ENCODE assay signal across 9 mouse cellular contexts in genomic region chr11:45884029-45884428, GRCm38 (mm10). TPM values are rescaled to one million over a fixed set of nuclear protein-coding genes. Genes with fewer than 3 reads are reported as not detected.
DNase-seq lines count a peak whose midpoint lies in the region; ATAC-seq and TF ChIP-seq lines count a peak whose summit lies in the region.
"Had no signal": no experiment of that assay in that cellular context is flagged by ENCODE, and none has a peak within 500 bp of the region (broad histone marks: within the 10 kb centered on the region; RNA-seq: fewer than 3 reads in every experiment).

No protein-coding gene starts in this region.

- no peak for TF ChIP-seq EP300 in MEL (IDR thresholded peaks at IDR 0.05; ENCODE audit: low read depth in 1 of 2, low read length in 2 of 2)

- peaks cover 48% of the 10 kb centered on the region for H3K36me3 ChIP-seq in heart, embryonic 14.5 days (ENCODE audit: control insufficient read depth, insufficient read depth, low read length)
- peaks cover 41% of the 10 kb centered on the region for H3K36me3 ChIP-seq in heart, embryonic 12.5 days
- peaks cover 31 to 44% of the 10 kb centered on the region in 2 experiments for H3K36me3 ChIP-seq in MEL (ENCODE audit: control insufficient read depth in 1 of 2, insufficient read depth in 2 of 2, low read length in 2 of 2)
- peaks cover 5% of the 10 kb centered on the region for H3K36me3 ChIP-seq in splenic B cell, adult 2 months (ENCODE audit: control insufficient read depth, insufficient read depth, low read length, poor library complexity, severe bottlenecking)

- TF ChIP-seq RAD21 in MEL (IDR thresholded peaks at IDR 0.05; ENCODE audit: low read depth, low read length), result peak; percentile 83

- H3K9me3 ChIP-seq in heart, embryonic 14.5 days (ENCODE audit: control insufficient read depth, low read length), result no peaks in the 10 kb centered on the region
- no peaks in the 10 kb centered on the region for H3K9me3 ChIP-seq in heart, embryonic 12.5 days (replicated peaks)
- no peaks in the 10 kb centered on the region for H3K9me3 ChIP-seq in MEL (replicated peaks; ENCODE audit: insufficient read depth, low read length)
- H3K9me3 ChIP-seq: embryonic facial prominence, embryonic 13.5 days had no signal

- H3K4me2 ChIP-seq in heart, embryonic 14.5 days (ENCODE audit: low read length), result peak overlapping the region; percentile 34
- H3K4me2 ChIP-seq in heart, embryonic 12.5 days, result no peak overlapping the region
- H3K4me2 ChIP-seq: embryonic facial prominence, embryonic 13.5 days had no signal

- no peak for ATAC-seq in heart, embryonic 14.5 days (ENCODE audit: insufficient number of reproducible peaks, insufficient read depth, low FRiP score, low read depth)
- no peak for ATAC-seq in heart, embryonic 12.5 days (ENCODE audit: insufficient number of reproducible peaks, low FRiP score)
- peak; percentile 80 for ATAC-seq in granulocyte monocyte progenitor cell, adult 5-6 weeks (replicated peaks; ENCODE audit: poor library complexity, severe bottlenecking)

- no peak overlapping the region for H3K27ac ChIP-seq in heart, embryonic 14.5 days (replicated peaks in 1 of 2; ENCODE audit: control insufficient read depth in 1 of 2, insufficient read depth in 1 of 2, low read depth in 2 of 2, low read length in 2 of 2)
- no peak overlapping the region for H3K27ac ChIP-seq in heart, embryonic 12.5 days (ENCODE audit: poor library complexity, severe bottlenecking)
- no peak overlapping the region for H3K27ac ChIP-seq in MEL (ENCODE audit: control insufficient read depth, low read depth, low read length)

- peak in 2 of 3 experiments; percentile 73 to 81; a peak in 4 of 6 replicates for TF ChIP-seq CTCF in MEL (IDR thresholded peaks at IDR 0.05 in 2 of 3, conservative IDR thresholded peaks at IDR 0.05 in 1 of 3; ENCODE audit: control insufficient read depth in 1 of 3, insufficient read depth in 1 of 3, low read depth in 2 of 3, low read length in 3 of 3, poor library complexity in 1 of 3, severe bottlenecking in 1 of 3)

- peaks cover 10 to 32% of the 10 kb centered on the region in 2 experiments; a peak in 3 of 4 replicates for H3K4me1 ChIP-seq in heart, embryonic 14.5 days (ENCODE audit: control insufficient read depth in 2 of 2, insufficient read depth in 2 of 2, low read length in 2 of 2)
- H3K4me1 ChIP-seq in heart, embryonic 12.5 days (replicated peaks), result peaks cover 36% of the 10 kb centered on the region
- peaks cover 12 to 25% of the 10 kb centered on the region in 2 experiments for H3K4me1 ChIP-seq in MEL (ENCODE audit: control insufficient read depth in 1 of 2, insufficient read depth in 2 of 2, low read length in 2 of 2)

- 44% methylated on average over 4 of the region's 4 CpGs for WGBS in heart, embryonic 14.5 days
- 60% methylated on average over 4 of the region's 4 CpGs for WGBS in heart, embryonic 12.5 days

- no peak for TF ChIP-seq POLR2A in MEL (IDR thresholded peaks at IDR 0.05; ENCODE audit: control insufficient read depth in 1 of 2, insufficient read depth in 1 of 2, low read depth in 1 of 2, low read length in 2 of 2, poor library complexity in 1 of 2)

- no peak overlapping the region for H3K9ac ChIP-seq in heart, embryonic 14.5 days (ENCODE audit: low read length)
- no peak overlapping the region for H3K9ac ChIP-seq in heart, embryonic 12.5 days
- H3K9ac ChIP-seq in MEL (ENCODE audit: control insufficient read depth, low read depth, low read length, poor library complexity, severe bottlenecking), result no peak overlapping the region
- H3K9ac ChIP-seq: embryonic facial prominence, embryonic 13.5 days had no signal

- no peaks in the 10 kb centered on the region for H3K27me3 ChIP-seq in heart, embryonic 14.5 days (ENCODE audit: control insufficient read depth, insufficient read depth, low read length)
- no peaks in the 10 kb centered on the region for H3K27me3 ChIP-seq in heart, embryonic 12.5 days (replicated peaks)
- H3K27me3 ChIP-seq in MEL (ENCODE audit: control insufficient read depth in 1 of 2, insufficient read depth in 2 of 2, low read length in 2 of 2), result no peaks in the 10 kb centered on the region
- H3K27me3 ChIP-seq in splenic B cell, adult 2 months (ENCODE audit: control insufficient read depth, insufficient read depth, low read length, poor library complexity, severe bottlenecking), result no peaks in the 10 kb centered on the region
- H3K27me3 ChIP-seq: embryonic facial prominence, embryonic 13.5 days had no signal

- H3K4me3 ChIP-seq in heart, embryonic 14.5 days (ENCODE audit: control insufficient read depth in 1 of 2, insufficient read depth in 1 of 2, low read depth in 1 of 2, low read length in 2 of 2), result no peak overlapping the region
- H3K4me3 ChIP-seq in heart, embryonic 12.5 days, result no peak overlapping the region
- H3K4me3 ChIP-seq in MEL (ENCODE audit: control insufficient read depth in 1 of 2, insufficient read depth in 1 of 2, low read depth in 2 of 2, low read length in 2 of 2), result no peak overlapping the region
- H3K4me3 ChIP-seq: embryonic facial prominence, embryonic 13.5 days had no signal

- H3K79me2 ChIP-seq in MEL (ENCODE audit: control insufficient read depth, insufficient read depth, low read length, poor library complexity), result peaks cover 21% of the 10 kb centered on the region

- DNase-seq in 416B (ENCODE audit: low read depth) (peak; percentile 80), MEL (ENCODE audit: low read depth, low spot score) (peak; percentile 86)
- peak; percentile 84 for DNase-seq in splenic B cell, adult 2 months (ENCODE audit: low read depth, low spot score)
- no peak for DNase-seq in testis, postnatal 10 days (ENCODE audit: low spot score)
- no peak for DNase-seq in spleen, postnatal 4 days (ENCODE audit: low spot score in 2 of 2)

TF ChIP-seq in MEL, 35 proteins besides CTCF, POLR2A, EP300 and RAD21:
- TF ChIP-seq UBTF (IDR thresholded peaks at IDR 0.05; ENCODE audit: borderline replicate concordance, insufficient read depth, low read depth, low read length) (no peak), BHLHE40 (IDR thresholded peaks at IDR 0.05; ENCODE audit: borderline replicate concordance, low read depth, low read length) (no peak), USF2 (IDR thresholded peaks at IDR 0.05; ENCODE audit: borderline replicate concordance in 1 of 2, insufficient read depth in 1 of 2, low read depth in 1 of 2, low read length in 2 of 2) (no peak), TCF12 (IDR thresholded peaks at IDR 0.05; ENCODE audit: low read depth, low read length) (no peak), JUND (IDR thresholded peaks at IDR 0.05; ENCODE audit: low read depth, low read length) (no peak), KAT2A (conservative IDR thresholded peaks at IDR 0.05; ENCODE audit: low read depth, low read length) (no peak), POLR2AphosphoS2 (IDR thresholded peaks at IDR 0.05; ENCODE audit: low read length) (no peak), SIN3A (IDR thresholded peaks at IDR 0.05; ENCODE audit: low read length) (peak; percentile 68; the same call in 1 of the 2 replicates), GATA1 (IDR thresholded peaks at IDR 0.05; ENCODE audit: low read depth, low read length) (no peak), ZMIZ1 (IDR thresholded peaks at IDR 0.05; ENCODE audit: low read depth, low read length) (no peak), ELF1 (IDR thresholded peaks at IDR 0.05; ENCODE audit: low read depth, low read length) (0 out of 2 replicates have a peak, but pooled peaks have one; percentile 27), MAZ (IDR thresholded peaks at IDR 0.05; ENCODE audit: low read depth, low read length) (no peak), TAL1 (IDR thresholded peaks at IDR 0.05; ENCODE audit: low read length) (no peak), MYC (IDR thresholded peaks at IDR 0.05; ENCODE audit: low read depth, low read length) (peak; percentile 56; the same call in 1 of the 2 replicates), ZC3H11A (IDR thresholded peaks at IDR 0.05; ENCODE audit: low read depth, low read length) (peak; percentile 53), RCOR1 (IDR thresholded peaks at IDR 0.05; ENCODE audit: low read depth, low read length) (peak; percentile 80), SMC3 (IDR thresholded peaks at IDR 0.05; ENCODE audit: low read depth, low read length) (peak; percentile 68), ZNF384 (IDR thresholded peaks at IDR 0.05; ENCODE audit: low read depth, low read length) (peak; percentile 96), NRF1 (IDR thresholded peaks at IDR 0.05; ENCODE audit: insufficient read depth, low read depth, low read length, poor library complexity, severe bottlenecking) (no peak)

RNA-seq across cellular contexts. Expression of gene Clint1, which starts 32.2 kb away (rescaled TPM):
- 47.3 and 48.7 TPM in 2 replicates for polyA plus RNA-seq in heart, embryonic 14.5 days (2014; fragmentation: Nextera tagmentation; extraction: Ambion mirVana)
- 80.2 and 80.8 TPM in 2 replicates for polyA plus RNA-seq in heart, embryonic 12.5 days (2016; fragmentation: Nextera tagmentation; extraction: Ambion mirVana)
- total RNA-seq in MEL (2012; rRNA removed), result 89.8 and 102 TPM in 2 replicates
- polyA plus RNA-seq in MEL (2012; ENCODE audit: insufficient read depth in 1 of 2, insufficient read length in 2 of 2, low read depth in 1 of 2, low replicate concordance in 2 of 2, missing spikeins in 1 of 2), result 100 to 1,000 TPM in 1 of 2 experiments, 10 to 100 TPM in 1; 58.5 to 184 TPM
- total RNA-seq in granulocyte monocyte progenitor cell, adult 5-6 weeks (2014; fragmentation: Nextera tagmentation), result 113 and 131 TPM in 2 replicates
- 118 and 127 TPM in 2 replicates for total RNA-seq in granulocyte monocyte progenitor cell, adult 5-6 weeks (2017)

Comparison
In these comparisons a context has a peak if more than half of its experiments do, and no peak if none do; other contexts are left out.
1. DNase-seq: peak in 416B (single experiment), MEL (single experiment) and splenic B cell, adult 2 months (single experiment); none in testis, postnatal 10 days (single experiment) and spleen, postnatal 4 days (0 of 2).